Mouse (Mus musculus) spleen, postnatal 4 days (tissue): ENCODE data around the gene Gm10974.

Experiments used
- DNase-seq, 2 experiments: peaks; one replicate each; pipeline ENCODE4 v3.0.0; 2022; ENCODE audit warnings: low spot score in 2 of 2

Gene Gm10974

GRCm38 (mm10) chr7:66365904-66366303 is at the start of gene Gm10974:
TSS of gene Gm10974 (plus strand) at chr7:66365905.
- DNase-seq: no peak

DNA sequence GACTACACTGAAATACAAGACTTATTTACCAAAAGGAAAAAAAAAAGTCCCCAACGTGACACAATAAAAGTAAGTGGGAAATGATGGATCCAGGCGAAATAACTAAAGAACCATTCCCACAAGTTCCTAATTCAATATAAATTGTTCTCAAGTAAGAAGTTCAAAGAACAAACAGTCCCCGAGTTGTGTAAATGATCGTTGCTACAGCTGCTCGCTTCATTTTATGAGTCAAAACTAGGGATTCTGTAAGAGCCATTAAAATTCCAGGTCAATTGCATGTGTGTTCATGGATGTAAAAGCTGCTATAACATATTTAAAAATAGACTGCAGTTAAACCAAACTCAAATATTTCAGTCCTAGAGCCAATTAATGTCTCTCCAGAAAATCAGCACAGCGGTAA is 47.6 kb upstream of the Gm10974 start:
- no peak for DNase-seq

GRCm38 (mm10) chr7:66320996-66321395 is 44.7 kb upstream of the Gm10974 start:
- DNase-seq: no peak

DNA sequence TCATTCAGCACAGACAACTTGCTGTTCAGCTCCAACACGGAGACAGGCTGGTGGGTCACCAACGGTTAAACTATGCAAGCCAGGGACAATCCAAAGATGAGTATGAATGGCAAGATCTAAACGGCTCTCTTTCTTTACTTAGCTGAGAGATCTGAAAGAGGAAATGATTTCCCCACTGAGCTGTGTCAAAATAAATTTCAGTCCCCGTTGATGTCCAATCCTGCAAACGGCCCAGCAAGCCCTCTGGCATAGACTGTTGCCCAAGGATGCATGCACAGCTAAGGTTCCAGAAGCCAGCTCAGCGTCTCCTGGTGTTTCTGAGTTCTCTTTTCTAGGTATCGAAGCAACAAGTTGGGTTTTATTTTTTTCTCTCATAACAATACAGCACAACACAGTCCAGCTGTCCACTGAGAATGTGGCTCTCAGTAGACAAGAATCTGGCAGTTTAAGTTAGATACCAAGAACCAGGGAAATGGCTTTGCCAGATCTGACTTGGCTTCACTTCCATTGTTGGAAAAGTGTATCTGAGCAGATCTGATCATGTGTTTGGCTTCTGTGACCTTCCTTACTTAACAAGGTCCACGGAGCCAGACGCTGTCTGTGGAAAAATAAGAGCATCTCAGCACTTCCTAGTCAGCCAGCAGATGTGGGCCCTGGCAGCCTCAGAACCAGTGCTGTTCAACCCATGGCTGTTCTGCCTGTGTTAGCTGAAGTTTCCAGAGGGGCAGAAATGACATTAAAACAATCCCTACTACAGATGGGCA is 42.3 kb upstream of the Gm10974 start:
- DNase-seq: no peak

DNA sequence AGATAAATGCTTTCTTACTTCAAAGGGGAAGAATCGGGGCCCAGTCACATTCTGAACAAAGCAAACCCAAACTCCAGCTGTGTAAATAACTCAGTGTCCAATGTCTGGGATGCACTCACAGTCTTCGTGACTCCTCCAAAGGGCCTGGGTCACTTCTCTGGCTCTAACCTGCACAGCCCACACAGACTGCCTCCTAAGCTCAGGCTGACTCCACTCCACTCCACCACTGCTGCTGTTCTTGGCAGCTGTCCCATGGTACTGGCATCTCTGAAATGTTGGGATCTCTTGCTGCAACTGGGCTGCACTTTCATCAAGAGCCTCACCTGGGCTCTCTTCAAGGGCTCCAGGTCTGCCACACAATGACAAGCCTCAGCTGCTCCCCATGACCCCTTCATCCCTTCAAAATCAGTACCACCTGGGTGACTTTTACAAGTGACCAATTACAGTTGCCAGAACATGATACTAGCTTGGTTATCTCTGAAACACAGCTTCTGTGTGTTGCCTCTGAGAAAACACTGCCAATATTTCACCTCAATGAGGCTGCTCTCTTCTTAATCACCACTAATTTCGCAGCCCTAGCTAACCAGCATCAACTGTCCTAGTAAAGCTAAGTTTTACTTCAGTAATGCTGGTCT is 40.2 kb upstream of the Gm10974 start:
- no peak for DNase-seq

DNA sequence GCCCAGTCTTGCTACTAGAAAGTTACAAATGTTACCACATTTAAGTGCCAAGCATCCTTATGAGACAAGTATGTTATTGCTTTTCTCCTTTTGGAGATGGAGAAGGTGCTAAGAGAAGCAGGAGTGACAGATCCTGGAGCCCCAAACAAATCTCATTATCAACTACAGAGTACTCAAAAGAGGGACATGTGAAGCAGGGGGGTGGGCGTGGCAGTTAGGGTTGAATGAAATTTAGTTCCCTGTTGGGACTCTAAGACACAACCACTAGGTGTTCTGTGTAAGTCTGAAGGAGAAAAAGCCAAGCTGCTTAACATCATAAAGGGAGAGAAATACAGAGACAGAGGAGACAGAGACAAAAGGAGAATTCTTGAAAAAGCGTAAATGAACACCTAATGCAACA is 38.2 kb upstream of the Gm10974 start:
- no peak for DNase-seq

- DNase-seq: no peak
Observed at GRCm38 (mm10) chr7:66330610-66331009, 35.1 kb upstream of the Gm10974 start.

DNA sequence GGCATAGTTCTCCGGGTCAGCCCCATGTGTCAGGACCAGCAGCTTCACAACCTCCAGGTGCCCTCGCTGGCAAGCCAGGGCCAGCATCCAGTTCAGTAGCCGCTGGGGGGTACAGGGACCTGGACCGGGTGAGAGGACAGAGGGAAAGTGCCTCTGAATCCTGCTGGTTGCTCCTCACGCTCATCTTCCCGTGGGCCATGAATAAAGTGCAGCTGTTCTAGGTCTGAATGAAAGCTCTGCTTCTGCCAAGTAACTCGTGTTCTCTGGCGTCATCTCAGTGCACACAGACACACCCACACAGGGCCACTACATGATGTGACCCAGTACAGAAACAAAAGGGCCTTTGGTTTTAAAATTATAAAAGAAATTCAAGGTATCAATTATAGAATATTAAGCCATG is 33.4 kb upstream of the Gm10974 start:
- DNase-seq: no peak

DNA sequence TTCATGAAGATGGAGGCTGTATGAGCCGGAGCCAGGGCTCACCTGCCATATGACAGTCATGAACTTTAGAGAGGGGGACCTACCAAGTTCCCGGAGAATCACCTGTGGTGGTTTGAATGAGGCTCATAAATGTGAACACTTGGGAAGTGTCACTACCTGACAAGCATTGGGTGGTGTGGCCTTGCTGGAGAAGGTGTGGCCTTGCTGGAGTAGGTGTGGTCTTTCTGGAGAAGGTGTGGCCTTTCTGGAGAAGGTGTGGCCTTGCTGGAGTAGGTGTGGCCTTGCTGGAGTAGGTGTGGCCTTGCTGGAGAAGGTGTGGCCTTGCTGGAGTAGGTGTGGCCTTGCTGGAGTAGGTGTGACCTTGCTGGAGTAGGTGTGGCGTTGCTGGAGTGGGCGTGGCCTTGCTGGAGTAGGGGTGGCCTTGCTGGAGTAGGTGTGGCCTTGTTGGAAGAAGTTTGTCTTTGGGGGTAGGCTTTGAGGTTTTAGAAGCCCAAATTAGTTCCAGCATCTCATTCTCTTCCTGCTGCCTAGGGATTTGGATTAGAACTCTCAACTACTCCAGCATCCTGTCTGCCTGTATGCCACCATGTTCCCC is 31.7 kb upstream of the Gm10974 start:
- DNase-seq: peak in 1 of 2 experiments; percentile 36

DNA sequence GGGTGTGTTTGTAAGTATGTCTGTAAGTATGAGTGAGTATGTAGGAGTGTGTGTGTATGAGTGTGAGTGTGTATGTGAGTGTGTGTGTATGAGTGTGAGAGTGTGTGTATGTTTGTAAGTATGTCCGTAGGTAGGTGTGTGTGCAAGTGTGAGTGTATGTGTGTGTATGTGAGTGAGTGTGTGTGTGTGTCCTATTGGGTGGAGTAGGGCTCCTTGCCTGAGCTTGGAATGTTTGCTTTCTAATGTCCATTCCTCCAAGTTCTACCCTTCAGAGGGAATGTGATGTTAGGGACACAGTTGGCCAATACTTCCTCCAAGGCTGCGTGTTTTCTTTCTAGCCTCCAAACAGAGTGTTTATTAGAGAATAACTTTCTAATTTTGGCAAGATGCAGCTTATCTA is 28.8 kb upstream of the Gm10974 start:
- DNase-seq: no peak

DNA sequence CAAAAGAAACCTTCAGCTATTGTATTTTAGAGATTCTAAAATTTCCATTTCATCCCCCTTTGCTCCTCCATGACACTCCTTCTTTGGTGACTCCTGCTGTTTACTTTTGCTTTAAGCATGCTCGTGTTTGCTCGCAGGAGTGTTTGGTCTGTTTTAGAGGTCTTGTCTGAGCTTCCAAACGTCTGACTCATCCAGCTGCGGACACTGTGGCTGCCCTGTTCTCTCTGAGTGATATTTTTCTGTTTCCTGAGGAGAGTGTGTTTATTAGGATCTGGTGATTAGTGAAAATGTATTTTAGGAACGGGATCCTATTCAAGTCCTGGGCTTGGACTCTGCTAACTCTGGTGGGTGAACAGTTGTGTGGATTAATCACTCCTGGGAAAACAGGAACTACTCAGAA is 26.1 kb upstream of the Gm10974 start:
- no peak for DNase-seq

- DNase-seq: no peak
Observed at GRCm38 (mm10) chr7:66340044-66340443, 25.7 kb upstream of the Gm10974 start.

DNA sequence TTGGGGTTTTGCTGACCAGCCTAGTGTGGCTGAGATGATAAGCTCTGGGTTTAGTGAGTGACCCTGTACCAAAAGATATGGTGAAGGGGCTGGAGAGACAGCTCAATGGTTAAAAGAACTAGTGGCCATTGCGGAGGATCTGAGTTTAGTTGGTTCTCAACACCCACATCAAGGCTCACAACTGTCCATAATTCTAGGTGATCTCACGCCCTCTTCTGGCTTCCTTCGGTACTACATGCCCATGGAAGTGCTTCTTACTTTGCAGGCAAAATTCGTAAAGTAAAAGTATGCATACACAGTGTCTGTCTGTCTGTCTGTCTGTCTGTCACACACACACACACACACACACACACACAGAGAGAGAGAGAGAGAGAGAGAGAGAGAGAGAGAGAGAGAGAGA is 23.4 kb upstream of the Gm10974 start:
- DNase-seq: peak; percentile 43 to 78

DNA sequence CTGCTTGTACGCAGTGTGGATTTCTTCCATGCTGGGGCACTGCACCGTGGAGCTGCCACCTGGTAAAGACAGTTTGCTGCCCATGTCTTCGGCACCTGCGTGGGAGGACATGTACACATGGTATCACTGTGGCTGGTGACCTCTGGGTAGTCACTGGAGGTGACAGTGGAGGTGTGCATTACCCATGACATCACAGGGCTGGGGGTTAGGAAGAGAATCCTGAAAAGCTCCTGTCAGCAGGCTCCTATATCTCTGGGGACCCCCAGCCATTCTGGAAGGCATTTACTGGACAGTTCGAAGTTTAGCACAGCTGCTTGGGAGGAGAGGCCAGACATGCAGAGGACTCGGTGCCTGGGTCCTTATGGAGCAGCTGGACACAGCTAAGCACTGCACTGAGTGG is 22.9 kb upstream of the Gm10974 start:
- DNase-seq: no peak

GRCm38 (mm10) chr7:66343307-66343706 is 22.4 kb upstream of the Gm10974 start:
- no peak for DNase-seq

DNA sequence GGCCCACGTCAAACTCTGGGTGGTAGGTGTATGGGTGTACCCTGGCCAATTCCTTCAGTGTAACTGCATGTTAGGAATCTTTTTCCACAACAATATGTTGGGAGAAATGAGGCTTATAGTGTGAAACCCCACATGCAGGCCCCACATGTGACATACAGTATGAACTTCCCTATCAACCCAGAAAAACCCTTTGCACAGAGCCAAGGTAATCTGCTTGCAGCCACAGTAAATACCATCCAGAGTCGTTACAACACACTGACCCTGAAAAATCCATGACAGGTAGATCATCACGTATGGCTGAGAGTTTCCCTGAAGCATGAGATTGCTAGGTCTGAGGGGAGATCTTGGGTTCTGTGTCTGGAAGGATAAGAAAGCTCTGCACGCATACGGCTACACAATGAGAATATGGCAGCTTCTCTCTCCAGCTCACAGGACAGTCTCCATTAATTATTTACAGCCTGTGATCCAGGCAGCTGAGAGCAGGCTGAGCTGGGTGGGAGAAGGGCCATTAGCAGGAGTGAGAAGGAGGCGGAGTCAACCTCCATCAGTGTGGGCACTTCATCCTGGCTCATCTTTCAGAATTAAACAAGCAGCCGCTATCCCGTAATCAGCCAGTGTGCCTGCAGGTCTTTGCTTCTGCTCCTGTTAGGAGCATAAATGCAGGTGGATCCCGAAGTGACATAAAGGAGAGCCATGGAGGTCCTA is 18.6 kb upstream of the Gm10974 start:
- no peak for DNase-seq

- no peak for DNase-seq
Observed at GRCm38 (mm10) chr7:66348588-66348987, 17.1 kb upstream of the Gm10974 start.

- DNase-seq: no peak
Observed at GRCm38 (mm10) chr7:66349670-66350069, 16.0 kb upstream of the Gm10974 start.

DNA sequence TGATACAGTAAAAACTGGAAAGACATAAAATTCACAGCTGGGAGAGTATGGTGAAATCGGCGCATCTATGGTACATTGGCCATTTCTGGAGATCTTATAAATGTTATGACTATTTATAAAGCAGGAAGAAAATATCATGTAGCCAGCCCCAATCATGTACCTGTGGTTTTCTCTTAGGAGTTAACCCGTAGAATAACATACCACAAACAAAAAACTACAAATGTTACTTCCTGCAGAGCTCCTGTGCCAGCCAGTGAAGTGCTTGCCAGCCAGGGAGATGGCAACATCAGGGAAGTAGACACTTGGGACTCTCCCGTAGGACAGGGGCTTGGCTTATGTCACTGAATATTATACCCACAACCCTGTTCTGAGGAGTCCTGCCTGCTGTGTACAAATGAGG is 14.6 kb upstream of the Gm10974 start:
- DNase-seq: no peak

- no peak for DNase-seq
Observed at GRCm38 (mm10) chr7:66354911-66355310, 10.8 kb upstream of the Gm10974 start.

- DNase-seq: no peak
Observed at GRCm38 (mm10) chr7:66355791-66356522, 9.7 kb upstream of the Gm10974 start.

DNA sequence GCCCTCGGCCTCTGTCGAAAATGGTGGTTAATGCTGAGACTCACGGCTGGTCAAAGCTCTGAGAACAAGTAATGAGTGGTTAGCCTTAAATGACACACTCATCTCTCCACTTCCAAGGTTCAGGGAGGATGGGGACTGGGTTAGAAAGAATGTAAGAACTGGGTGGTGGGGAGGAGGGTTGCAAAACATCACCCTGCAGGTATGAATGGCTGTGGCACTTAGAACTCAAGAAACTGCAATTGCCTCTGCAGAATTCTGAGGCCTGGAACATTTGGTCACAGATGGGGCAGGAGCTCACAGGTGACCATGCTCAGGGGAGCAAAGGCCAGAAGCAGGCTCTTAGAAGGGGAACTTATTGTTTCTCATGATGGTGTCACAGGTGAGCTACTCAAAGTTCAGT is 7.2 kb upstream of the Gm10974 start:
- no peak for DNase-seq
